23 mouse cellular contexts compared by ENCODE assay signal in genomic region chr3:129903866-129904265, GRCm38 (mm10). TPM values are rescaled to one million over a fixed set of nuclear protein-coding genes. Genes with fewer than 3 reads are reported as not detected.
DNase-seq lines count a peak whose midpoint lies in the region; ATAC-seq lines count a peak whose summit lies in the region.
"Had no signal": no experiment of that assay in that cellular context is flagged by ENCODE, and none has a peak within 500 bp of the region (broad histone marks: within the 10 kb centered on the region; RNA-seq: fewer than 3 reads in every experiment).

No protein-coding gene starts in this region.

- DNase-seq in heart, adult 11 months, result peak; percentile 60
- no peak for DNase-seq in heart, adult 18-20 months
- DNase-seq in thymus, postnatal 0 days (ENCODE audit: low spot score), result peak; percentile 42
- no peak for DNase-seq in thymus, postnatal 10 days (ENCODE audit: low spot score in 2 of 2)
- peak; percentile 32 for DNase-seq in splenic B cell, adult 2 months (ENCODE audit: low read depth, low spot score)
- DNase-seq in ovary, postnatal 36 days (ENCODE audit: low spot score), result no peak
- no peak for DNase-seq in spleen, adult 12 weeks (ENCODE audit: low spot score)
- DNase-seq: cerebellum, adult 11-12 months; cerebellum, adult 9-11 months; embryo, embryonic 11 days; gastrocnemius, adult 2 months; gastrocnemius, postnatal 25 days had no signal

- H3K27ac ChIP-seq in intestine, embryonic 15.5 days, result no peak overlapping the region
- H3K27ac ChIP-seq: embryonic facial prominence, embryonic 15.5 days; forebrain, embryonic 10.5 days; gastrocnemius, adult 2 months; hindbrain, embryonic 10.5 days; hindbrain, embryonic 14.5 days had no signal

- H3K36me3 ChIP-seq in intestine, embryonic 15.5 days, result 0 out of 2 replicates have a peak, but pooled peaks cover 1% of the 10 kb centered on the region
- 0 out of 2 replicates have a peak, but pooled peaks cover 3% of the 10 kb centered on the region for H3K36me3 ChIP-seq in splenic B cell, adult 2 months (ENCODE audit: control insufficient read depth, insufficient read depth, low read length, poor library complexity, severe bottlenecking)

- no peaks in the 10 kb centered on the region for H3K9me3 ChIP-seq in intestine, embryonic 15.5 days
- H3K9me3 ChIP-seq: embryonic facial prominence, embryonic 15.5 days; forebrain, embryonic 10.5 days; hindbrain, embryonic 10.5 days had no signal

- 81% methylated on average over 8 of the region's 8 CpGs for WGBS in intestine, embryonic 15.5 days

- H3K4me2 ChIP-seq in intestine, embryonic 15.5 days (replicated peaks), result peak overlapping the region; percentile 11; the same call in 1 of the 2 replicates
- H3K4me2 ChIP-seq: embryonic facial prominence, embryonic 15.5 days; heart, embryonic 11.5 days; hindbrain, embryonic 14.5 days had no signal

- ATAC-seq in intestine, embryonic 15.5 days, result no peak
- ATAC-seq: activated CD4-positive, CD25-positive, alpha-beta regulatory T cell, adult 4 months; forebrain, embryonic 14.5 days; Patski had no signal

- no peak overlapping the region for H3K4me3 ChIP-seq in intestine, embryonic 15.5 days (replicated peaks)
- H3K4me3 ChIP-seq: embryonic facial prominence, embryonic 15.5 days; erythroblast, embryonic 14.5 days; forebrain, embryonic 10.5 days; gastrocnemius, adult 2 months; hindbrain, embryonic 10.5 days had no signal

- H3K27me3 ChIP-seq in intestine, embryonic 15.5 days (replicated peaks), result no peaks in the 10 kb centered on the region
- no peaks in the 10 kb centered on the region for H3K27me3 ChIP-seq in splenic B cell, adult 2 months (ENCODE audit: control insufficient read depth, insufficient read depth, low read length, poor library complexity, severe bottlenecking)
- H3K27me3 ChIP-seq: CH12.LX; embryonic facial prominence, embryonic 15.5 days; Patski had no signal

- peaks cover 23% of the 10 kb centered on the region for H3K4me1 ChIP-seq in intestine, embryonic 15.5 days (replicated peaks)

- no peak overlapping the region for H3K9ac ChIP-seq in intestine, embryonic 15.5 days
- H3K9ac ChIP-seq: embryonic facial prominence, embryonic 15.5 days; hindbrain, embryonic 14.5 days had no signal

RNA-seq across cellular contexts. Expression of gene Casp6, which starts 2.6 kb away (rescaled TPM):
- 10 to 100 TPM; 11.3 to 12.6 TPM for total RNA-seq in heart, adult 18-20 months (2021)
- 119 and 125 TPM in 2 replicates for polyA plus RNA-seq in thymus, postnatal 0 days (2015; fragmentation: Nextera tagmentation; extraction: Ambion mirVana)
- polyA plus RNA-seq in intestine, embryonic 15.5 days (2015; fragmentation: Nextera tagmentation; extraction: Ambion mirVana), result 142 and 147 TPM in 2 replicates

RNA-seq across cellular contexts. Expression of gene Pla2g12a, which starts 25.5 kb away (rescaled TPM):
- 10 to 100 TPM; 46.3 to 61.8 TPM for total RNA-seq in heart, adult 18-20 months (2021)
- 71.7 and 77.5 TPM in 2 replicates for polyA plus RNA-seq in thymus, postnatal 0 days (2015; fragmentation: Nextera tagmentation; extraction: Ambion mirVana)
- polyA plus RNA-seq in intestine, embryonic 15.5 days (2015; fragmentation: Nextera tagmentation; extraction: Ambion mirVana), result 68.9 and 69.1 TPM in 2 replicates

Comparison
In these comparisons a context has a peak if more than half of its experiments do, and no peak if none do; other contexts are left out.
1. DNase-seq: peak in heart, adult 11 months (single experiment), thymus, postnatal 0 days (single experiment) and splenic B cell, adult 2 months (single experiment); none in heart, adult 18-20 months (0 of 2), thymus, postnatal 10 days (0 of 2), ovary, postnatal 36 days (single experiment) and spleen, adult 12 weeks (single experiment).